ENCODE assay signal across 25 mouse cellular contexts in the genomic region with DNA sequence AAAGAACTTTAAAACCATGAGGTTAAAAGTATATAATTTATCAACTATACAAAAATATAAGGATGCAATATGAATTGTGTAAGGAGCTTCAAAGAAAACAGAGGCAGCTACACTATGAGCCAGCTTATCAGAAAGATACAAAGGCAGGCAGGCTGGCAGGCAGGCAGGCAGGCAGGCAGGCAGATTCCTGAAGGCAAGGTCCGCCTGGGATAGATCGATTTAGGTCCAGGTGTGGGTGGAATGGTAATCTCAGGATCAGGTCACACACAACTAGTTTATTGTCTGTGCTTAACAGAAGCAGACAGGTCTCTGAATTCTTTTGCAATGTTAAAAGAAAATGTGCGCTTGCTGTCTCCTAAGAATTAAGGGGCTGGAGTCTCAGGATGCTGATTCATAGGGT.
DNase-seq lines count a peak whose midpoint lies in the region; ATAC-seq and TF ChIP-seq lines count a peak whose summit lies in the region.
"Had no signal": no experiment of that assay in that cellular context is flagged by ENCODE, and none has a peak within 500 bp of the region (broad histone marks: within the 10 kb centered on the region; RNA-seq: fewer than 3 reads in every experiment).

No protein-coding gene starts in this region.

- peaks cover 39% of the 10 kb centered on the region for H3K4me1 ChIP-seq in bone marrow macrophage, adult 2 months (ENCODE audit: control insufficient read depth, insufficient read depth, low read length)
- H3K4me1 ChIP-seq in intestine, embryonic 16.5 days (ENCODE audit: control insufficient read depth, insufficient read depth, low read length) = no peaks in the 10 kb centered on the region
- no peaks in the 10 kb centered on the region for H3K4me1 ChIP-seq in hindbrain, embryonic 14.5 days (replicated peaks; ENCODE audit: control insufficient read depth, insufficient read depth, low read length)
- H3K4me1 ChIP-seq: embryonic facial prominence, embryonic 10.5 days; hindbrain, embryonic 12.5 days had no signal

- H3K4me2 ChIP-seq in intestine, embryonic 16.5 days (ENCODE audit: low read depth, low read length) = no peak overlapping the region
- no peak overlapping the region for H3K4me2 ChIP-seq in hindbrain, embryonic 14.5 days (replicated peaks)
- H3K4me2 ChIP-seq: embryonic facial prominence, embryonic 13.5 days; heart, embryonic 11.5 days; hindbrain, embryonic 12.5 days had no signal

- peak; percentile 42 for DNase-seq in Muller cell, postnatal 12 days (ENCODE audit: inconsistent ontology term)
- no peak for DNase-seq in adrenal gland, postnatal 4 days (ENCODE audit: low spot score in 2 of 2)
- DNase-seq in hindbrain, embryonic 14.5 days (ENCODE audit: low spot score) = no peak
- DNase-seq: adrenal gland, adult 8-10 months; adrenal gland, postnatal 25 days; cerebellum, adult 11 months; cerebellum, adult 2 months; cerebellum, adult 9-11 months; cerebellum, postnatal 36 days; embryo, embryonic 11 days; forebrain, postnatal 0 days; gastrocnemius, adult 2 months; gastrocnemius, postnatal 14 days; heart, adult 11 months; kidney, adult 11 months had no signal

- no peak overlapping the region for H3K9ac ChIP-seq in intestine, embryonic 16.5 days (ENCODE audit: low read depth, low read length)
- no peak overlapping the region for H3K9ac ChIP-seq in hindbrain, embryonic 14.5 days
- H3K9ac ChIP-seq: embryonic facial prominence, embryonic 13.5 days; forebrain, postnatal 0 days; hindbrain, embryonic 12.5 days had no signal

- no peak for TF ChIP-seq CTCF in bone marrow macrophage, adult 2 months (IDR thresholded peaks at IDR 0.05; ENCODE audit: low read depth, low read length)

- no peak for TF ChIP-seq POLR2A in bone marrow macrophage, adult 2 months (IDR thresholded peaks at IDR 0.05; ENCODE audit: borderline replicate concordance, low read depth, low read length)

- peak; percentile 58; the same call in 1 of the 2 replicates for ATAC-seq in intestine, embryonic 16.5 days
- no peak for ATAC-seq in hindbrain, embryonic 14.5 days (ENCODE audit: low FRiP score)
- no peak for ATAC-seq in erythroblast, adult 5-6 weeks (replicated peaks; ENCODE audit: low FRiP score, poor library complexity, severe bottlenecking)
- ATAC-seq: activated CD4-positive, CD25-positive, alpha-beta regulatory T cell, adult 4 months; forebrain, embryonic 14.5 days; forebrain, postnatal 0 days; hindbrain, embryonic 16.5 days had no signal

- H3K27me3 ChIP-seq in intestine, embryonic 16.5 days (replicated peaks; ENCODE audit: control insufficient read depth, insufficient read depth, low read length) = no peaks in the 10 kb centered on the region
- no peaks in the 10 kb centered on the region for H3K27me3 ChIP-seq in hindbrain, embryonic 14.5 days (ENCODE audit: control insufficient read depth, insufficient read depth, low read length)
- H3K27me3 ChIP-seq: embryonic facial prominence, embryonic 13.5 days; hindbrain, embryonic 12.5 days had no signal

- H3K36me3 ChIP-seq in intestine, embryonic 16.5 days (ENCODE audit: control insufficient read depth, insufficient read depth, low read length) = no peaks in the 10 kb centered on the region
- no peaks in the 10 kb centered on the region for H3K36me3 ChIP-seq in hindbrain, embryonic 14.5 days (replicated peaks; ENCODE audit: control insufficient read depth, insufficient read depth)
- H3K36me3 ChIP-seq: embryonic facial prominence, embryonic 10.5 days; embryonic facial prominence, embryonic 13.5 days; hindbrain, embryonic 12.5 days had no signal

- H3K4me3 ChIP-seq in bone marrow macrophage, adult 2 months (ENCODE audit: insufficient read depth, low read length) = no peak overlapping the region
- no peak overlapping the region for H3K4me3 ChIP-seq in intestine, embryonic 16.5 days (ENCODE audit: low read length)
- H3K4me3 ChIP-seq in hindbrain, embryonic 14.5 days (replicated peaks; ENCODE audit: low read length) = no peak overlapping the region
- H3K4me3 ChIP-seq: embryonic facial prominence, embryonic 10.5 days; embryonic facial prominence, embryonic 13.5 days; gastrocnemius, adult 2 months; hindbrain, embryonic 12.5 days had no signal

- H3K9me3 ChIP-seq in intestine, embryonic 16.5 days (ENCODE audit: control insufficient read depth, low read length) = no peaks in the 10 kb centered on the region
- no peaks in the 10 kb centered on the region for H3K9me3 ChIP-seq in hindbrain, embryonic 14.5 days (ENCODE audit: control insufficient read depth, low read length)
- H3K9me3 ChIP-seq: embryonic facial prominence, embryonic 10.5 days; embryonic facial prominence, embryonic 13.5 days; hindbrain, embryonic 12.5 days had no signal

- 68% methylated on average over 3 of the region's 3 CpGs for WGBS in intestine, embryonic 16.5 days
- 77% methylated on average over 3 of the region's 3 CpGs for WGBS in hindbrain, embryonic 14.5 days

- peak overlapping the region; percentile 13; the same call in 1 of the 2 replicates for H3K27ac ChIP-seq in bone marrow macrophage, adult 2 months (ENCODE audit: insufficient read depth, low read depth, low read length)
- no peak overlapping the region for H3K27ac ChIP-seq in intestine, embryonic 16.5 days (ENCODE audit: low read length)
- H3K27ac ChIP-seq in hindbrain, embryonic 14.5 days = no peak overlapping the region
- H3K27ac ChIP-seq: embryonic facial prominence, embryonic 10.5 days; embryonic facial prominence, embryonic 13.5 days; gastrocnemius, adult 2 months; hindbrain, embryonic 12.5 days had no signal
